Mouse (Mus musculus) kidney, embryonic 14.5 days (tissue): Measurements from ENCODE around the gene Phospho2. TPM values are rescaled to one million over a fixed set of nuclear protein-coding genes. Genes with fewer than 3 reads are reported as not detected.

Source experiments
- ATAC-seq: fragments of 200-750 bp; cut with Nextera tagmentation; 2 replicates; pipeline ENCODE4 v1.8.0; 2017; ENCODE audit warnings: moderate number of reproducible peaks, mild to moderate bottlenecking, moderate TSS enrichment, moderate library complexity; ENCODE audit not compliant: low FRiP score, low TSS enrichment
- H3K27ac ChIP-seq: fragments of 300-500 bp; sonication (generic); 2 replicates; pipeline ENCODE4 v1.5.1; 2014; ENCODE audit warnings: low read depth, mild to moderate bottlenecking, low read length, moderate library complexity, mixed read lengths
- H3K27me3 ChIP-seq: fragments of 300-500 bp; sonication (generic); 2 replicates; pipeline ENCODE4 v1.6.1; 2014; ENCODE audit warnings: mild to moderate bottlenecking, low read length; ENCODE audit not compliant: control insufficient read depth, insufficient read depth
- H3K36me3 ChIP-seq: fragments of 300-500 bp; sonication (generic); 2 replicates; pipeline ENCODE4 v1.6.1; 2014; ENCODE audit warnings: low read length, mixed read lengths; ENCODE audit not compliant: control insufficient read depth, insufficient read depth
- H3K4me1 ChIP-seq: fragments of 300-500 bp; sonication (generic); 2 replicates; pipeline ENCODE4 v1.6.1; 2014; ENCODE audit warnings: low read length, mixed read lengths; ENCODE audit not compliant: control insufficient read depth, insufficient read depth
- H3K4me2 ChIP-seq: fragments of 300-500 bp; sonication (generic); replicated peaks from 2 replicates; pipeline ENCODE4 v1.6.1; 2014; ENCODE audit warnings: low read depth, mild to moderate bottlenecking, low read length
- H3K4me3 ChIP-seq: fragments of 300-500 bp; sonication (generic); 2 replicates; pipeline ENCODE4 v1.5.1; 2014; ENCODE audit warnings: mild to moderate bottlenecking, low read length
- H3K9ac ChIP-seq: fragments of 300-500 bp; sonication (generic); 2 replicates; pipeline ENCODE4 v1.6.1; 2014; ENCODE audit warnings: low read depth, mild to moderate bottlenecking, low read length, moderate library complexity
- H3K9me3 ChIP-seq: fragments of 300-500 bp; sonication (generic); 2 replicates; pipeline ENCODE4 v1.6.1; 2016; ENCODE audit warnings: low read length; ENCODE audit not compliant: control insufficient read depth
- WGBS: fragments of 180-500 bp; shearing (Covaris S2); extraction: QIAGEN DNeasy Blood & Tissue Kit; methylation state at CpG from one replicate; pipeline ENCODE4 v1.1.7; 2014; 5-methylcytosine and 5-hydroxymethylcytosine counted together
- polyA plus RNA-seq: library from polyadenylated mRNA; unstranded; fragments of >200 nt; fragmentation: Nextera tagmentation; extraction: Ambion mirVana; gene quantifications from 2 replicates; pipeline ENCODE4 v1.2.1, GENCODE M21; 2014

Gene Phospho2
- polyA plus RNA-seq, 1 experiment from 2014 or later, result 25.1 TPM

- ATAC-seq, result no peak
- H3K4me2 ChIP-seq, result no peak overlapping the region
- no peak overlapping the region for H3K9ac ChIP-seq
- peaks cover 20% of the 10 kb centered on the region; the same call in 1 of the 2 replicates for H3K36me3 ChIP-seq
- H3K4me3 ChIP-seq, result no peak overlapping the region
- 82% methylated on average over 7 of the region's 7 CpGs for WGBS
- H3K27me3 ChIP-seq, result no peaks in the 10 kb centered on the region
- H3K4me1 ChIP-seq, result no peaks in the 10 kb centered on the region
- no peaks in the 10 kb centered on the region for H3K9me3 ChIP-seq
- H3K27ac ChIP-seq, result no peak overlapping the region
Measured at GRCm38 (mm10) chr2:69837244-69837967, 48.0 kb downstream of the Phospho2 start.

- WGBS, result 43% methylated on average over 3 of the region's 3 CpGs
- Histone ChIP-seq H3K4me3 (no peak overlapping the region), H3K4me2 (no peak overlapping the region), H3K36me3 (peaks cover 18% of the 10 kb centered on the region; the same call in 1 of the 2 replicates), H3K9ac (no peak overlapping the region), H3K4me1 (no peaks in the 10 kb centered on the region), H3K9me3 (no peaks in the 10 kb centered on the region), H3K27ac (no peak overlapping the region), H3K27me3 (no peaks in the 10 kb centered on the region)
- ATAC-seq, result no peak
Measured at GRCm38 (mm10) chr2:69837996-69838395, 48.6 kb downstream of the Phospho2 start.

GRCm38 (mm10) chr2:69838707-69839106 is 49.3 kb downstream of the Phospho2 start:
- Histone ChIP-seq H3K4me3 (no peak overlapping the region), H3K4me2 (no peak overlapping the region), H3K4me1 (no peaks in the 10 kb centered on the region), H3K9ac (no peak overlapping the region), H3K36me3 (peaks cover 12% of the 10 kb centered on the region; the same call in 1 of the 2 replicates), H3K9me3 (no peaks in the 10 kb centered on the region), H3K27ac (no peak overlapping the region), H3K27me3 (no peaks in the 10 kb centered on the region)
- no peak for ATAC-seq

GRCm38 (mm10) chr2:69840261-69840660 is 50.8 kb downstream of the Phospho2 start:
- no peaks in the 10 kb centered on the region for H3K4me1 ChIP-seq
- no peak overlapping the region for H3K9ac ChIP-seq
- WGBS, result 44% methylated on average over 6 of the region's 6 CpGs
- H3K27me3 ChIP-seq, result no peaks in the 10 kb centered on the region
- H3K9me3 ChIP-seq, result no peaks in the 10 kb centered on the region
- H3K4me2 ChIP-seq, result no peak overlapping the region
- peaks cover 8% of the 10 kb centered on the region; the same call in 1 of the 2 replicates for H3K36me3 ChIP-seq
- ATAC-seq, result no peak
- H3K27ac ChIP-seq, result no peak overlapping the region
- no peak overlapping the region for H3K4me3 ChIP-seq

GRCm38 (mm10) chr2:69849215-69849614 is 59.8 kb downstream of the Phospho2 start:
- whole genome bisulfite sequencing, result 80% methylated on average over 6 of the region's 6 CpGs
- Histone ChIP-seq H3K4me2 (no peak overlapping the region), H3K27ac (no peak overlapping the region), H3K9me3 (no peaks in the 10 kb centered on the region), H3K27me3 (no peaks in the 10 kb centered on the region), H3K4me1 (no peaks in the 10 kb centered on the region), H3K36me3 (no peaks in the 10 kb centered on the region), H3K9ac (no peak overlapping the region), H3K4me3 (no peak overlapping the region)
- ATAC-seq, result no peak

Other genes starting within 250 kb of the Phospho2 start
- 5.6 and 13.8 TPM in 2 replicates for gene Lrp2, start 203.6 kb upstream of the Phospho2 start, polyA plus RNA-seq
- gene Bbs5, start 142.5 kb upstream of the Phospho2 start, polyA plus RNA-seq, result 19.7 and 24.1 TPM in 2 replicates
- gene Klhl41, start 119.5 kb upstream of the Phospho2 start, polyA plus RNA-seq, result 0.32 and 0.39 TPM in 2 replicates
- 10.2 and 18.4 TPM in 2 replicates for gene Fastkd1, start 76.1 kb upstream of the Phospho2 start, polyA plus RNA-seq
- gene Ppig, start 67.1 kb upstream of the Phospho2 start, polyA plus RNA-seq, result 151 and 156 TPM in 2 replicates
- gene Ccdc173, start within 50 bp of the Phospho2 start, polyA plus RNA-seq, result 3.0 and 3.2 TPM in 2 replicates
- 26.2 and 32.8 TPM in 2 replicates for gene Klhl23, start 32.3 kb downstream of the Phospho2 start, polyA plus RNA-seq
- 387 and 489 TPM in 2 replicates for gene Ssb, start 71.9 kb downstream of the Phospho2 start, polyA plus RNA-seq
- 47.8 and 50.1 TPM in 2 replicates for gene Mettl5, start 96.0 kb downstream of the Phospho2 start, polyA plus RNA-seq
- gene Ubr3, start 107.6 kb downstream of the Phospho2 start, polyA plus RNA-seq, result 18.6 and 20.7 TPM in 2 replicates
- 0.39 and 0.77 TPM in 2 replicates for gene Myo3b, start 249.5 kb downstream of the Phospho2 start, polyA plus RNA-seq